Mouse (Mus musculus) c-Kit-positive CD71-negative TER-119-negative erythroid progenitor cells, embryonic 14.5 days (primary cell): ENCODE measurements at regions not wholly inside any gene's neighbourhood (a gene's known extent, or its start where the extent isn't known, plus 50 kb on each side); places are given as distances from the start of the nearest gene placed in this dataset.

Experiments
- DNase-seq: peaks from one replicate; pipeline ENCODE4 v3.0.0-alpha.2; 2013; ENCODE audit warnings: low read depth

- no peak for DNase-seq
These were observed 367.1 kb upstream of the Kif2a start for GRCm38 (mm10) chr13:107389074-107389473.

- no peak for DNase-seq
These were observed 356.1 kb upstream of the Kif2a start for GRCm38 (mm10) chr13:107378076-107378475.

- DNase-seq: no peak
These were observed 350.7 kb upstream of the Kif2a start for GRCm38 (mm10) chr13:107372666-107373065.

GRCm38 (mm10) chr13:107371616-107372582 lies 350.0 kb upstream of the Kif2a start:
- no peak for DNase-seq

- DNase-seq: no peak
These were observed 345.7 kb upstream of the Kif2a start for GRCm38 (mm10) chr13:107367639-107368038.

- DNase-seq: no peak
These were observed 343.8 kb upstream of the Kif2a start for GRCm38 (mm10) chr13:107365766-107366165.

GRCm38 (mm10) chr13:107365241-107365640 lies 343.3 kb upstream of the Kif2a start:
- no peak for DNase-seq

- DNase-seq: no peak
These were observed 341.1 kb upstream of the Kif2a start for GRCm38 (mm10) chr13:107362806-107363687.

- no peak for DNase-seq
These were observed 319.0 kb upstream of the Kif2a start for GRCm38 (mm10) chr13:107340802-107341364.

- DNase-seq: no peak
These were observed 316.2 kb upstream of the Kif2a start for GRCm38 (mm10) chr13:107338111-107338510.

- DNase-seq: no peak
These were observed 315.2 kb upstream of the Kif2a start for GRCm38 (mm10) chr13:107337111-107337510.

GRCm38 (mm10) chr13:107329348-107329747 lies 307.4 kb upstream of the Kif2a start:
- no peak for DNase-seq

- peak; percentile 17 for DNase-seq
These were observed 304.0 kb upstream of the Kif2a start for GRCm38 (mm10) chr13:107325707-107326495.

- no peak for DNase-seq
These were observed 292.8 kb upstream of the Kif2a start for GRCm38 (mm10) chr13:107314746-107315145.

- DNase-seq: no peak
These were observed 287.2 kb upstream of the Kif2a start for GRCm38 (mm10) chr13:107308958-107309639.

- no peak for DNase-seq
These were observed 286.5 kb upstream of the Kif2a start for GRCm38 (mm10) chr13:107308404-107308803.

GRCm38 (mm10) chr13:107306958-107307357 lies 285.0 kb upstream of the Kif2a start:
- DNase-seq: no peak

- DNase-seq: no peak
These were observed 284.3 kb upstream of the Kif2a start for GRCm38 (mm10) chr13:107306232-107306631.

GRCm38 (mm10) chr13:107305738-107306137 lies 283.8 kb upstream of the Kif2a start:
- no peak for DNase-seq

- no peak for DNase-seq
These were observed 282.0 kb upstream of the Kif2a start for GRCm38 (mm10) chr13:107303878-107304277.

- DNase-seq: no peak
These were observed 281.4 kb upstream of the Kif2a start for GRCm38 (mm10) chr13:107303322-107303721.
